Mouse (Mus musculus) brain, embryonic 14.5 days (tissue): ENCODE data around the gene Pop5.

Experiments
- CTCF ChIP-seq: fragments of 200-500 bp; IDR thresholded peaks from 2 replicates; pipeline ENCODE4 v1.5.1; 2012; ENCODE audit warnings: inconsistent platforms, mild to moderate bottlenecking, moderate library complexity, borderline replicate concordance; ENCODE audit not compliant: insufficient read depth, insufficient read length; ENCODE audit errors: extremely low read depth
- POLR2A ChIP-seq: fragments of 200-500 bp; IDR thresholded peaks from 2 replicates; pipeline ENCODE4 v1.6.1; 2012; ENCODE audit warnings: mild to moderate bottlenecking, inconsistent platforms, borderline replicate concordance; ENCODE audit not compliant: poor library complexity, insufficient read depth, insufficient read length, severe bottlenecking; ENCODE audit errors: extremely low read depth

DNA sequence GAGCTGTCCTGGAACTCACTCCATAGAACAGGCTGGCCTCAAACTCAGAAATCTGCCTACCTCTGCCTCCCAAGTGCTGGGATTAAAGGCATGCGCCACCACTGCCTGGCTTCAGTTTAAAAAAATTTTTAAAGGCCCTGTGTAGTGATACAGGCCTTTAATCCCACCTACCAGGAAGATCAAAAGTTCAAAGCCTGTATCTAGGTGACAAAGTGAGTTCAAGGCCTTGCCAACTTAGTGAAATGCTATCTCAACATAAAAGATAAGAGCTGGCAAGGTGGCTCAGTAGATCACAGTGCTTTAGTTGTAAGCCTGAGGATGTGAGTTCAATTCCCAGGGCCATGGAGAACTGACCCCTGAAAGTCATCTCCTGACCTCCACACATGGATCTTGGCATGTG lies 42.4 kb downstream of the Pop5 start:
- TF ChIP-seq CTCF (no peak), POLR2A (no peak)
